Mouse (Mus musculus) kidney, embryonic 14.5 days (tissue): ENCODE measurements around the gene 3110082I17Rik. TPM values are rescaled to one million over a fixed set of nuclear protein-coding genes. Genes with fewer than 3 reads are reported as not detected.
"Not testable (repeated sequence)": the region's sequence is repeated elsewhere in the genome, so short reads cannot be mapped to it uniquely, and the experiment has no call there.

Experiments
- ATAC-seq: fragments of 200-750 bp; cut with Nextera tagmentation; 2 replicates; pipeline ENCODE4 v1.8.0; 2017; ENCODE audit warnings: moderate number of reproducible peaks, mild to moderate bottlenecking, moderate TSS enrichment, moderate library complexity; ENCODE audit not compliant: low FRiP score, low TSS enrichment
- H3K27ac ChIP-seq: fragments of 300-500 bp; sonication (generic); 2 replicates; pipeline ENCODE4 v1.5.1; 2014; ENCODE audit warnings: low read depth, mild to moderate bottlenecking, low read length, moderate library complexity, mixed read lengths
- H3K27me3 ChIP-seq: fragments of 300-500 bp; sonication (generic); 2 replicates; pipeline ENCODE4 v1.6.1; 2014; ENCODE audit warnings: mild to moderate bottlenecking, low read length; ENCODE audit not compliant: control insufficient read depth, insufficient read depth
- H3K36me3 ChIP-seq: fragments of 300-500 bp; sonication (generic); 2 replicates; pipeline ENCODE4 v1.6.1; 2014; ENCODE audit warnings: low read length, mixed read lengths; ENCODE audit not compliant: control insufficient read depth, insufficient read depth
- H3K4me1 ChIP-seq: fragments of 300-500 bp; sonication (generic); 2 replicates; pipeline ENCODE4 v1.6.1; 2014; ENCODE audit warnings: low read length, mixed read lengths; ENCODE audit not compliant: control insufficient read depth, insufficient read depth
- H3K4me2 ChIP-seq: fragments of 300-500 bp; sonication (generic); replicated peaks from 2 replicates; pipeline ENCODE4 v1.6.1; 2014; ENCODE audit warnings: low read depth, mild to moderate bottlenecking, low read length
- H3K4me3 ChIP-seq: fragments of 300-500 bp; sonication (generic); 2 replicates; pipeline ENCODE4 v1.5.1; 2014; ENCODE audit warnings: mild to moderate bottlenecking, low read length
- H3K9ac ChIP-seq: fragments of 300-500 bp; sonication (generic); 2 replicates; pipeline ENCODE4 v1.6.1; 2014; ENCODE audit warnings: low read depth, mild to moderate bottlenecking, low read length, moderate library complexity
- H3K9me3 ChIP-seq: fragments of 300-500 bp; sonication (generic); 2 replicates; pipeline ENCODE4 v1.6.1; 2016; ENCODE audit warnings: low read length; ENCODE audit not compliant: control insufficient read depth
- WGBS: fragments of 180-500 bp; shearing (Covaris S2); extraction: QIAGEN DNeasy Blood & Tissue Kit; methylation state at CpG from one replicate; pipeline ENCODE4 v1.1.7; 2014; 5-methylcytosine and 5-hydroxymethylcytosine counted together
- polyA plus RNA-seq: library from polyadenylated mRNA; unstranded; fragments of >200 nt; fragmentation: Nextera tagmentation; extraction: Ambion mirVana; gene quantifications from 2 replicates; pipeline ENCODE4 v1.2.1, GENCODE M21; 2014

3110082I17Rik gene
- polyA plus RNA-seq, 1 experiment from 2014 or later: 40.6 TPM

DNA sequence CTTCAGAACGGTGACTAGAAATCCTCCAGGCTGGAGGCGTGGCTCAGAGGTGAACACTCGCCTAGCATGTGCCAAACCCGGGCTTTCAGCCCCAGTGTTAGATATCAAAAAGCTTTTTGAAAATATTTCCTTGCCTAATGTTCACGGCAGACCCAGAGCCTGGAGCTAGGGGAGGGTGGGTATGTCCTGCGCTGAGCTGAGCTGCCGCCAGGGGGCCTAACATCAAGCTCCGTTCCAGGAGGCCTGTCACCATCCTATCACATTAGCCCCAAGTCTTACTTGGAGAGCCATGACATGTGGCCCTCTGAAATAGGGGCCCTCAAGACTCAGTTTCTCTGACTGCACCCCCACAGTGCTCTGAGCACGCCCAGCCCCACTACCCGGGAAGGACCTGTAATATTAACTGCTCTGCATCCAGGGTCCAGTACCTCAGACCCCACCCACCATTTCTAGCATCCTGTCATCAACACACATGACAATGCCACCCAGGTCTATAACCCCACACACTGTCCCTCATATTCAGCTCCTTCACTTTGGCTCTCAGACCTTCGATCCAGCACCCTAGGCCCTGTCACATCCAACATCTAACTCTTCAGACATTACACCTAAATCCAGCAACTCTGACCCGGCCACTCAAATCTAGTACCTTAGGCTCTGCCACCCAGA is 116.2 kb downstream of the 3110082I17Rik start:
- Histone ChIP-seq H3K4me2 (peak overlapping the region; percentile 89), H3K4me1 (peaks cover 13% of the 10 kb centered on the region; the same call in 1 of the 2 replicates), H3K36me3 (peaks cover 35% of the 10 kb centered on the region), H3K4me3 (peak overlapping the region; percentile 93), H3K9me3 (no peaks in the 10 kb centered on the region), H3K27me3 (no peaks in the 10 kb centered on the region), H3K9ac (peak overlapping the region; percentile 92), H3K27ac (peak overlapping the region; percentile 52; the same call in 1 of the 2 replicates)
- ATAC-seq: peak; percentile 68
- 6% methylated on average over 12 of the region's 12 CpGs for WGBS

GRCm38 (mm10) chr5:139338891-139339290 is 121.4 kb downstream of the 3110082I17Rik start:
- Histone ChIP-seq H3K27me3 (no peaks in the 10 kb centered on the region), H3K4me3 (no peak overlapping the region), H3K9me3 (no peaks in the 10 kb centered on the region), H3K9ac (no peak overlapping the region), H3K27ac (no peak overlapping the region), H3K4me2 (no peak overlapping the region), H3K4me1 (peaks cover 11% of the 10 kb centered on the region; the same call in 1 of the 2 replicates), H3K36me3 (peaks cover 64% of the 10 kb centered on the region)
- WGBS: 67% methylated on average over 11 of the region's 11 CpGs
- ATAC-seq: no peak

GRCm38 (mm10) chr5:139338403-139338802 is 121.9 kb downstream of the 3110082I17Rik start:
- Histone ChIP-seq H3K9ac (no peak overlapping the region), H3K36me3 (peaks cover 64% of the 10 kb centered on the region), H3K27ac (no peak overlapping the region), H3K9me3 (no peaks in the 10 kb centered on the region), H3K4me3 (no peak overlapping the region), H3K4me2 (no peak overlapping the region), H3K4me1 (peaks cover 6% of the 10 kb centered on the region; the same call in 1 of the 2 replicates), H3K27me3 (no peaks in the 10 kb centered on the region)
- no peak for ATAC-seq
- 77% methylated on average over 3 of the region's 3 CpGs for WGBS

- H3K4me3 ChIP-seq: no peak overlapping the region
- H3K36me3 ChIP-seq: peaks cover 63% of the 10 kb centered on the region
- no peak overlapping the region for H3K9ac ChIP-seq
- no peaks in the 10 kb centered on the region for H3K9me3 ChIP-seq
- 53% methylated on average over 13 of the region's 13 CpGs for WGBS
- no peak for ATAC-seq
- H3K27me3 ChIP-seq: no peaks in the 10 kb centered on the region
- H3K4me1 ChIP-seq: peaks cover 6% of the 10 kb centered on the region; the same call in 1 of the 2 replicates
- no peak overlapping the region for H3K4me2 ChIP-seq
- no peak overlapping the region for H3K27ac ChIP-seq
Measured at GRCm38 (mm10) chr5:139337826-139338370, 122.4 kb downstream of the 3110082I17Rik start.

GRCm38 (mm10) chr5:139335634-139336033 is 124.7 kb downstream of the 3110082I17Rik start:
- WGBS: 89% methylated on average over 4 of the region's 4 CpGs

GRCm38 (mm10) chr5:139334394-139334793 is 125.9 kb downstream of the 3110082I17Rik start:
- ATAC-seq, H3K9ac ChIP-seq: not testable (repeated sequence)

More at GRCm38 (mm10) chr5:139335634-139336033, 124.7 kb downstream of the 3110082I17Rik start:
- H3K27ac ChIP-seq: no peak overlapping the region
- H3K9me3 ChIP-seq: no peaks in the 10 kb centered on the region
- no peak overlapping the region for H3K4me2 ChIP-seq
- peaks cover 6% of the 10 kb centered on the region; the same call in 1 of the 2 replicates for H3K4me1 ChIP-seq
- no peak overlapping the region for H3K4me3 ChIP-seq
- H3K27me3 ChIP-seq: no peaks in the 10 kb centered on the region
- H3K9ac ChIP-seq: no peak overlapping the region
- no peak for ATAC-seq
- peaks cover 43% of the 10 kb centered on the region for H3K36me3 ChIP-seq

DNA sequence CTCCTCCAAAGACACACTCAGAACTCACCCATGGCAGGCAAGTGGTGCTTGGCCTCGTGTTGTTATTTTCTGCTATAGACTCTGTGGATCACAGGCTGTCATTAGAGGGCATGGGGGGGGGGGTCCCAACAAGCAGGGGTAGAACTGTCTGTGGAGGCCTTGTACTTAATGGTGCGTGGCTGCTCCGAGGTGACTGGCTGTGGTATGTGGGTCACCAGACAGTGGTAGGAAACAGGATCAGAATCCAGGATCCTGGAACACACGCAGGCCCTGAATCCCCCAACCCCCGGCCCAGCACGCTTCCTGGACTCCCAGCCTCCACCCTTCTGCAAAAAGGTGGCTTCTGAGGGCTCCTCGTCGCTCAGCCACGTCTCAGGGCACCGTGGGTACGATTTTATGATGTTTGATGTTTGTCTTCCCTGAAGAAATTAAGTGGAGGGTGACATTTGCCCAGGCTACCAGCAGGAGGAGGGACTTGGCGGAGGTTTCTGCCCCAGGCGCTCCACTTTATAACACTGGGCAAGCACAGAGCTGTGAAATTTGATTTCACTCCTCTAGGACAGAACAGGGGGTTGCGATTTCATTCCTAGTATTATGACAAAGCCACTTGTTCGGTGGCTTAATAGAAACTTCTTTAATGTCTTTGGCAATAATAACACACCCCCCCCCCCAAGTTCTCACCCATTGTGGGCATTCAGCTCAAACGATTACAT is 126.9 kb downstream of the 3110082I17Rik start:
- Histone ChIP-seq H3K4me3 (no peak overlapping the region), H3K4me2 (no peak overlapping the region), H3K27me3 (no peaks in the 10 kb centered on the region), H3K36me3 (peaks cover 22% of the 10 kb centered on the region), H3K9me3 (no peaks in the 10 kb centered on the region), H3K4me1 (peaks cover 4% of the 10 kb centered on the region; the same call in 1 of the 2 replicates), H3K9ac (no peak overlapping the region), H3K27ac (0 out of 2 replicates have a peak overlapping the region, but pooled peaks have one; percentile 48)
- 41% methylated on average over 16 of the region's 16 CpGs for WGBS
- peak; percentile 40; the same call in 1 of the 2 replicates for ATAC-seq

More at GRCm38 (mm10) chr5:139334394-139334793, 125.9 kb downstream of the 3110082I17Rik start:
- H3K36me3 ChIP-seq: peaks cover 32% of the 10 kb centered on the region
- H3K27ac ChIP-seq, H3K27me3 ChIP-seq, H3K4me2 ChIP-seq, H3K4me1 ChIP-seq, H3K4me3 ChIP-seq, H3K9me3 ChIP-seq: not testable (repeated sequence)
- 88% methylated on average over 10 of the region's 10 CpGs for WGBS

DNA sequence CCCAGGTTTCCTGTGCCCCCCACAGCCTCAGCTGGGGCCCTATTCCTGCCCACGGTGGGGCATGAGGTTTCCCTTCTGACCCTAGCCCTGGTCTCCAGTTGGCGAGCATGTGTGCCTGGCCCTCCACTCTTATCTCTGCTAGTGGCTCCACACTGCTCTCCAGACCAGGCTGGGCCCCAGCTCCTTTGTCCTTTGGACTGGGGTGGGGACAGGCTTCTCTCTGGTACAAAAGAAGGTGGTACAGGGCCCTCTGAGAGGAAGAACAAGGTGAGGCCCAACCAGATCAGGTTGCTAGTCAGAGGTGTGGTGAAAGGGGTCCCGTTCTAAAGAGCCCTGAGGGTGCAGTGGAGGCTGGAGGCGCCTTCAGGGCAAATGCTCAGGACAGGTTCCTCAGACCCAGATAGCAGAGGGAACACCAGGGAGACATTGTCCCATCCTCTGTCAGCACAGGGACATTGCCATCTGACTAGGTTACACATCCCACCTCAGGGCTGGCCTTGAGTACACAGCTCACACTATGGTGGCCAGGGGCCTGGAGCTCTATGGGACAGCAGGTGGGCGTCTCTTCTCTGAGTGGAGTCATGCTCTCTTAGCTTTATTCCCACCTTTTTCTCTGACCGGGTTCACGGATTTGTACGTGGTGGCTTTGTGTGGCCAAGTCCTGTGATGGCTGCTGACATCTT is 127.6 kb downstream of the 3110082I17Rik start:
- Histone ChIP-seq H3K36me3 (peaks cover 15% of the 10 kb centered on the region), H3K9me3 (no peaks in the 10 kb centered on the region), H3K4me1 (no peaks in the 10 kb centered on the region), H3K9ac (no peak overlapping the region), H3K4me3 (no peak overlapping the region), H3K27ac (no peak overlapping the region), H3K27me3 (no peaks in the 10 kb centered on the region), H3K4me2 (no peak overlapping the region)
- WGBS: 79% methylated on average over 8 of the region's 8 CpGs
- ATAC-seq: no peak
